Mouse (Mus musculus) MEL (cell line): ENCODE data around the gene Grip1. TPM values are rescaled to one million over a fixed set of nuclear protein-coding genes. Genes with fewer than 3 reads are reported as not detected.

Source experiments
- DNase-seq: peaks from one replicate; pipeline ENCODE4 v3.0.0; 2011; ENCODE audit warnings: low read depth, low spot score
- H3K27ac ChIP-seq: 2 replicates; pipeline ENCODE4 v1.5.1; 2012; ENCODE audit warnings: low read depth, mild to moderate bottlenecking, control low read depth, low read length, moderate library complexity; ENCODE audit not compliant: control insufficient read depth
- H3K27me3 ChIP-seq, 2 experiments: fragments of 150-350 bp in 1 of 2; sonication (generic) in 1 of 2; 2 replicates each; pipeline ENCODE4 v1.6.1; 2012; ENCODE audit warnings: low read length in 2 of 2, mild to moderate bottlenecking in 2 of 2, improper control_type of control experiment in 1 of 2, moderate library complexity in 1 of 2; ENCODE audit not compliant: insufficient read depth in 2 of 2, control insufficient read depth in 1 of 2
- H3K36me3 ChIP-seq, 2 experiments: 2 replicates each; pipeline ENCODE4 v1.6.1; 2012 to 2014; ENCODE audit warnings: low read length in 2 of 2, improper control_type of control experiment in 1 of 2, inconsistent platforms in 1 of 2, mild to moderate bottlenecking in 1 of 2; ENCODE audit not compliant: insufficient read depth in 2 of 2, control insufficient read depth in 1 of 2
- H3K4me1 ChIP-seq, 2 experiments: fragments of 150-350 bp in 1 of 2; sonication (generic) in 1 of 2; 2 replicates each; pipeline ENCODE4 v1.6.1; 2012; ENCODE audit warnings: low read length in 2 of 2, improper control_type of control experiment in 1 of 2, mild to moderate bottlenecking in 1 of 2; ENCODE audit not compliant: insufficient read depth in 2 of 2, control insufficient read depth in 1 of 2
- H3K4me3 ChIP-seq, 2 experiments: fragments of 150-350 bp in 1 of 2; sonication (generic) in 1 of 2; 2 replicates each; pipeline ENCODE4 v1.5.1; 2012; ENCODE audit warnings: low read depth in 2 of 2, low read length in 2 of 2, mild to moderate bottlenecking in 2 of 2, moderate library complexity in 2 of 2, control low read depth in 1 of 2, improper control_type of control experiment in 1 of 2; ENCODE audit not compliant: control insufficient read depth in 1 of 2, insufficient read depth in 1 of 2
- H3K79me2 ChIP-seq: 2 replicates; pipeline ENCODE4 v1.6.1; 2012; ENCODE audit warnings: mild to moderate bottlenecking, low read length, moderate library complexity; ENCODE audit not compliant: control insufficient read depth, poor library complexity, insufficient read depth
- H3K9ac ChIP-seq: 2 replicates; pipeline ENCODE4 v1.6.1; 2012; ENCODE audit warnings: low read depth, mild to moderate bottlenecking, control low read depth, low read length, moderate library complexity; ENCODE audit not compliant: control insufficient read depth, poor library complexity, severe bottlenecking
- H3K9me3 ChIP-seq: fragments of 150-350 bp; sonication (generic); replicated peaks from 2 replicates; pipeline ENCODE4 v1.6.1; 2012; ENCODE audit warnings: mild to moderate bottlenecking, low read length, improper control_type of control experiment, moderate library complexity; ENCODE audit not compliant: insufficient read depth
- CHD2 ChIP-seq: IDR thresholded peaks from 2 replicates; pipeline ENCODE4 v1.6.1; 2011; ENCODE audit warnings: low read length, improper control_type of control experiment
- E2F4 ChIP-seq: IDR thresholded peaks from 2 replicates; pipeline ENCODE4 v1.6.1; 2011; ENCODE audit warnings: low read depth, low read length, improper control_type of control experiment, borderline replicate concordance
- ELF1 ChIP-seq: IDR thresholded peaks from 2 replicates; pipeline ENCODE4 v1.6.1; 2014; ENCODE audit warnings: low read depth, mild to moderate bottlenecking, inconsistent platforms, low read length, improper control_type of control experiment, moderate library complexity
- EP300 ChIP-seq, 2 experiments: IDR thresholded peaks; 2 replicates each; pipeline ENCODE4 v1.6.1; 2011; ENCODE audit warnings: improper control_type of control experiment in 2 of 2, low read length in 2 of 2, low read depth in 1 of 2, mild to moderate bottlenecking in 1 of 2
- GABPA ChIP-seq: IDR thresholded peaks from 2 replicates; pipeline ENCODE4 v1.6.1; 2012; ENCODE audit warnings: low read depth, mild to moderate bottlenecking, inconsistent platforms, low read length, improper control_type of control experiment, moderate library complexity
- GATA1 ChIP-seq: IDR thresholded peaks from 2 replicates; pipeline ENCODE4 v1.6.1; 2011; ENCODE audit warnings: low read depth, low read length, improper control_type of control experiment
- HCFC1 ChIP-seq: IDR thresholded peaks from 2 replicates; pipeline ENCODE4 v1.6.1; 2012; ENCODE audit warnings: low read depth, mild to moderate bottlenecking, inconsistent platforms, low read length, improper control_type of control experiment, moderate library complexity
- MAFK ChIP-seq: IDR thresholded peaks from 2 replicates; pipeline ENCODE4 v1.6.1; 2011; ENCODE audit warnings: low read depth, mild to moderate bottlenecking, low read length, improper control_type of control experiment, borderline replicate concordance
- MAZ ChIP-seq: IDR thresholded peaks from 2 replicates; pipeline ENCODE4 v1.6.1; 2012; ENCODE audit warnings: low read depth, mild to moderate bottlenecking, inconsistent platforms, low read length, improper control_type of control experiment
- MYB ChIP-seq: IDR thresholded peaks from 2 replicates; pipeline ENCODE4 v1.6.1; 2011; ENCODE audit warnings: mild to moderate bottlenecking, low read depth, low read length, improper control_type of control experiment
- MYC ChIP-seq: IDR thresholded peaks from 2 replicates; pipeline ENCODE4 v1.6.1; 2011; ENCODE audit warnings: low read depth, mild to moderate bottlenecking, low read length, improper control_type of control experiment, moderate library complexity
- NRF1 ChIP-seq: IDR thresholded peaks from 2 replicates; pipeline ENCODE4 v1.6.1; 2014; ENCODE audit warnings: low read depth, mild to moderate bottlenecking, inconsistent platforms, low read length, improper control_type of control experiment, moderate library complexity; ENCODE audit not compliant: poor library complexity, insufficient read depth, severe bottlenecking
- POLR2A ChIP-seq, 2 experiments: IDR thresholded peaks; 2 replicates each; pipeline ENCODE4 v1.6.1; 2011 to 2012; ENCODE audit warnings: low read length in 2 of 2, mild to moderate bottlenecking in 2 of 2, control low read depth in 1 of 2, improper control_type of control experiment in 1 of 2, low read depth in 1 of 2, moderate library complexity in 1 of 2; ENCODE audit not compliant: control insufficient read depth in 1 of 2, insufficient read depth in 1 of 2, poor library complexity in 1 of 2
- POLR2AphosphoS5 ChIP-seq: IDR thresholded peaks from 2 replicates; pipeline ENCODE4 v1.6.1; 2012; ENCODE audit warnings: low read depth, borderline replicate concordance, mild to moderate bottlenecking, inconsistent platforms, low read length, moderate library complexity, mixed read lengths
- RAD21 ChIP-seq: IDR thresholded peaks from 2 replicates; pipeline ENCODE4 v1.6.1; 2011; ENCODE audit warnings: mild to moderate bottlenecking, low read depth, low read length, improper control_type of control experiment
- RCOR1 ChIP-seq: IDR thresholded peaks from 2 replicates; pipeline ENCODE4 v1.6.1; 2012; ENCODE audit warnings: low read depth, mild to moderate bottlenecking, inconsistent platforms, low read length, improper control_type of control experiment
- TAL1 ChIP-seq: IDR thresholded peaks from 2 replicates; pipeline ENCODE4 v1.6.1; 2012; ENCODE audit warnings: mild to moderate bottlenecking, inconsistent platforms, low read length, moderate library complexity, mixed read lengths
- TBP ChIP-seq: IDR thresholded peaks from 2 replicates; pipeline ENCODE4 v1.8.0; 2011; ENCODE audit warnings: low read depth, low read length, improper control_type of control experiment
- ZC3H11A ChIP-seq: IDR thresholded peaks from 2 replicates; pipeline ENCODE4 v1.6.1; 2012; ENCODE audit warnings: low read depth, mild to moderate bottlenecking, inconsistent platforms, low read length, improper control_type of control experiment
- ZMIZ1 ChIP-seq: IDR thresholded peaks from 2 replicates; pipeline ENCODE4 v1.6.1; 2012; ENCODE audit warnings: low read depth, mild to moderate bottlenecking, inconsistent platforms, low read length, improper control_type of control experiment, moderate library complexity
- polyA plus RNA-seq, 2 experiments: library from polyadenylated mRNA; stranded (reverse) in 1 of 2; unstranded in 1 of 2; fragments of >175 nt in 1 of 2; fragments of >200 nt in 1 of 2; gene quantifications; 2 replicates each; pipeline versions ENCODE4 v1.2.1 to v1.2.4; 2012; ENCODE audit warnings: low replicate concordance in 2 of 2, low read depth in 1 of 2; ENCODE audit not compliant: insufficient read length in 2 of 2, insufficient read depth in 1 of 2, missing spikeins in 1 of 2
- total RNA-seq: library from RNA; depleted of rRNA; stranded (reverse); fragments of 300-350 nt; gene quantifications from 2 replicates; pipeline ENCODE4 v1.2.3, GENCODE M21; 2012

Grip1 gene
- total and polyA plus RNA-seq, 3 experiments = 0.04 TPM; not detected in 2

GRCm38 (mm10) chr10:119761451-119762367, 308.1 kb downstream of the Grip1 start:
- DNase-seq = no peak
- Histone ChIP-seq H3K4me1 (no peaks in the 10 kb centered on the region), H3K79me2 (no peaks in the 10 kb centered on the region), H3K36me3 (no peaks in the 10 kb centered on the region), H3K9ac (no peak overlapping the region), H3K4me3 (no peak overlapping the region), H3K27ac (no peak overlapping the region), H3K9me3 (no peaks in the 10 kb centered on the region), H3K27me3 (no peaks in the 10 kb centered on the region)
- no peak for TF ChIP-seq TBP
- TF ChIP-seq MAZ = no peak
- TF ChIP-seq ELF1 = no peak
- TF ChIP-seq POLR2A (IDR thresholded peaks at IDR 0.05; ENCODE audit: control insufficient read depth in 1 of 2, insufficient read depth in 1 of 2, low read depth in 1 of 2, low read length in 2 of 2, poor library complexity in 1 of 2) = no peak
- TF ChIP-seq MAFK = no peak
- TF ChIP-seq GABPA = no peak
- TF ChIP-seq HCFC1 = no peak
- TF ChIP-seq TAL1 = no peak
- TF ChIP-seq GATA1 = no peak

- H3K27me3 ChIP-seq = no peaks in the 10 kb centered on the region
- no peak overlapping the region for H3K4me3 ChIP-seq
- H3K27ac ChIP-seq = no peak overlapping the region
- TF ChIP-seq MYC (no peak), ZMIZ1 (no peak), E2F4 (no peak), HCFC1 (no peak), MAZ (no peak), RCOR1 (no peak), MYB (no peak), ZC3H11A (no peak), EP300 (IDR thresholded peaks at IDR 0.05; ENCODE audit: low read depth in 1 of 2, low read length in 2 of 2) (no peak), CHD2 (no peak), TAL1 (no peak), POLR2AphosphoS5 (no peak), NRF1 (no peak), RAD21 (no peak), ELF1 (no peak)
- H3K4me1 ChIP-seq = no peaks in the 10 kb centered on the region
- H3K36me3 ChIP-seq = no peaks in the 10 kb centered on the region
- H3K79me2 ChIP-seq = no peaks in the 10 kb centered on the region
- H3K9ac ChIP-seq = no peak overlapping the region
- DNase-seq = no peak
- no peaks in the 10 kb centered on the region for H3K9me3 ChIP-seq
Observed at GRCm38 (mm10) chr10:119778871-119779270, 325.2 kb downstream of the Grip1 start.
